Mouse (Mus musculus): ENCODE data around the gene Foxg1. TPM values are rescaled to one million over a fixed set of nuclear protein-coding genes. Genes with fewer than 3 reads are reported as not detected.

Foxg1 gene
- polyA plus RNA-seq, 1 experiment from 2014 or later: 111 TPM

GRCm38 (mm10) chr12:49387856-49388598, 5.6 kb downstream of the Foxg1 start:
- Histone ChIP-seq H3K9ac (replicated peaks) (peak overlapping the region; percentile 78), H3K4me2 (replicated peaks) (peak overlapping the region; percentile 44), H3K4me1 (no peaks in the 10 kb centered on the region), H3K4me3 (peak overlapping the region; percentile 50), H3K9me3 (no peaks in the 10 kb centered on the region), H3K36me3 (0 out of 2 replicates have a peak, but pooled peaks cover 3% of the 10 kb centered on the region), H3K27me3 (no peaks in the 10 kb centered on the region), H3K27ac (replicated peaks) (peak overlapping the region; percentile 90)
- no peak for ATAC-seq (replicated peaks)
- 0% methylated on average over 2 of the region's 2 CpGs for WGBS

GRCm38 (mm10) chr12:49389666-49390065, 7.2 kb downstream of the Foxg1 start:
- under 1% methylated on average over 5 of the region's 5 CpGs for WGBS
- H3K36me3 ChIP-seq: 0 out of 2 replicates have a peak, but pooled peaks cover 3% of the 10 kb centered on the region
- H3K9me3 ChIP-seq: no peaks in the 10 kb centered on the region
- H3K9ac ChIP-seq (replicated peaks): peak overlapping the region; percentile 73
- peak overlapping the region; percentile 46 for H3K4me3 ChIP-seq
- H3K27me3 ChIP-seq: no peaks in the 10 kb centered on the region
- no peaks in the 10 kb centered on the region for H3K4me1 ChIP-seq
- no peak for ATAC-seq (replicated peaks)
- H3K4me2 ChIP-seq (replicated peaks): peak overlapping the region; percentile 45
- H3K27ac ChIP-seq (replicated peaks): peak overlapping the region; percentile 96

GRCm38 (mm10) chr12:49390257-49390656, 7.8 kb downstream of the Foxg1 start:
- Histone ChIP-seq H3K9me3 (no peaks in the 10 kb centered on the region), H3K36me3 (0 out of 2 replicates have a peak, but pooled peaks cover 3% of the 10 kb centered on the region), H3K9ac (replicated peaks) (peak overlapping the region; percentile 73), H3K4me2 (replicated peaks) (peak overlapping the region; percentile 45), H3K4me3 (peak overlapping the region; percentile 46), H3K4me1 (no peaks in the 10 kb centered on the region), H3K27me3 (no peaks in the 10 kb centered on the region), H3K27ac (replicated peaks) (peak overlapping the region; percentile 96)
- ATAC-seq (replicated peaks): peak; percentile 14
- under 1% methylated on average over 13 of the region's 13 CpGs for WGBS

- Histone ChIP-seq H3K9ac (replicated peaks) (peak overlapping the region; percentile 73), H3K27ac (replicated peaks) (peak overlapping the region; percentile 96), H3K36me3 (no peaks in the 10 kb centered on the region), H3K27me3 (no peaks in the 10 kb centered on the region), H3K4me1 (0 out of 2 replicates have a peak, but pooled peaks cover under 1% of the 10 kb centered on the region), H3K9me3 (no peaks in the 10 kb centered on the region), H3K4me3 (peak overlapping the region; percentile 46), H3K4me2 (replicated peaks) (peak overlapping the region; percentile 45)
- 0% methylated on average over 9 of the region's 9 CpGs for WGBS
- peak; percentile 46 for ATAC-seq (replicated peaks)
These were observed 8.5 kb downstream of the Foxg1 start for GRCm38 (mm10) chr12:49390926-49391304.

- WGBS: under 1% methylated on average over 42 of the region's 42 CpGs
- no peaks in the 10 kb centered on the region for H3K27me3 ChIP-seq
- H3K4me2 ChIP-seq (replicated peaks): peak overlapping the region; percentile 45
- no peaks in the 10 kb centered on the region for H3K36me3 ChIP-seq
- peak overlapping the region; percentile 96 for H3K27ac ChIP-seq (replicated peaks)
- peak overlapping the region; percentile 46 for H3K4me3 ChIP-seq
- H3K9me3 ChIP-seq: no peaks in the 10 kb centered on the region
- peak; percentile 75 for ATAC-seq (replicated peaks)
- peaks cover 2% of the 10 kb centered on the region; the same call in 1 of the 2 replicates for H3K4me1 ChIP-seq
- peak overlapping the region; percentile 73 for H3K9ac ChIP-seq (replicated peaks)
These were observed 9.0 kb downstream of the Foxg1 start for GRCm38 (mm10) chr12:49391305-49392040.

- under 1% methylated on average over 10 of the region's 10 CpGs for WGBS
- Histone ChIP-seq H3K9ac (replicated peaks) (peak overlapping the region; percentile 73), H3K4me2 (replicated peaks) (peak overlapping the region; percentile 45), H3K4me1 (peaks cover 7% of the 10 kb centered on the region; the same call in 1 of the 2 replicates), H3K4me3 (peak overlapping the region; percentile 46), H3K9me3 (no peaks in the 10 kb centered on the region), H3K27me3 (no peaks in the 10 kb centered on the region), H3K36me3 (no peaks in the 10 kb centered on the region), H3K27ac (replicated peaks) (peak overlapping the region; percentile 96)
- no peak for ATAC-seq (replicated peaks)
These were observed 9.6 kb downstream of the Foxg1 start for GRCm38 (mm10) chr12:49392041-49392390.

- under 1% methylated on average over 5 of the region's 5 CpGs for WGBS
- H3K36me3 ChIP-seq: no peaks in the 10 kb centered on the region
- H3K9ac ChIP-seq (replicated peaks): peak overlapping the region; percentile 73
- H3K9me3 ChIP-seq: no peaks in the 10 kb centered on the region
- no peaks in the 10 kb centered on the region for H3K27me3 ChIP-seq
- ATAC-seq (replicated peaks): no peak
- peak overlapping the region; percentile 46 for H3K4me3 ChIP-seq
- H3K4me1 ChIP-seq: peaks cover 14% of the 10 kb centered on the region
- peak overlapping the region; percentile 96 for H3K27ac ChIP-seq (replicated peaks)
- H3K4me2 ChIP-seq (replicated peaks): peak overlapping the region; percentile 45
These were observed 10.4 kb downstream of the Foxg1 start for GRCm38 (mm10) chr12:49392876-49393275.

- Histone ChIP-seq H3K27ac (replicated peaks) (peak overlapping the region; percentile 93), H3K9ac (replicated peaks) (peak overlapping the region; percentile 73), H3K36me3 (no peaks in the 10 kb centered on the region), H3K9me3 (no peaks in the 10 kb centered on the region), H3K4me1 (peaks cover 20% of the 10 kb centered on the region), H3K4me3 (peak overlapping the region; percentile 40), H3K27me3 (no peaks in the 10 kb centered on the region), H3K4me2 (replicated peaks) (peak overlapping the region; percentile 63)
- no peak for ATAC-seq (replicated peaks)
- WGBS: 4% methylated on average over 3 of the region's 3 CpGs
These were observed 11.2 kb downstream of the Foxg1 start for GRCm38 (mm10) chr12:49393639-49394038.

- Histone ChIP-seq H3K9ac (replicated peaks) (peak overlapping the region; percentile 73), H3K4me3 (peak overlapping the region; percentile 40), H3K9me3 (no peaks in the 10 kb centered on the region), H3K27me3 (no peaks in the 10 kb centered on the region), H3K27ac (replicated peaks) (peak overlapping the region; percentile 93), H3K4me2 (replicated peaks) (peak overlapping the region; percentile 63), H3K36me3 (no peaks in the 10 kb centered on the region), H3K4me1 (peaks cover 22% of the 10 kb centered on the region)
- no peak for ATAC-seq (replicated peaks)
- WGBS: 1% methylated on average over 1 of the region's 1 CpGs
These were observed 11.7 kb downstream of the Foxg1 start for GRCm38 (mm10) chr12:49394181-49394580.

GRCm38 (mm10) chr12:49394836-49395235, 12.4 kb downstream of the Foxg1 start:
- Histone ChIP-seq H3K9me3 (no peaks in the 10 kb centered on the region), H3K4me3 (peak overlapping the region; percentile 40), H3K4me2 (replicated peaks) (peak overlapping the region; percentile 63), H3K27ac (replicated peaks) (peak overlapping the region; percentile 93), H3K4me1 (peaks cover 23% of the 10 kb centered on the region), H3K9ac (replicated peaks) (peak overlapping the region; percentile 73), H3K27me3 (no peaks in the 10 kb centered on the region), H3K36me3 (no peaks in the 10 kb centered on the region)
- peak; percentile 61 for ATAC-seq (replicated peaks)
- WGBS: 2% methylated on average over 17 of the region's 17 CpGs

GRCm38 (mm10) chr12:49395969-49396368, 13.5 kb downstream of the Foxg1 start:
- Histone ChIP-seq H3K4me3 (peak overlapping the region; percentile 25), H3K4me1 (peaks cover 29% of the 10 kb centered on the region), H3K9me3 (no peaks in the 10 kb centered on the region), H3K27me3 (no peaks in the 10 kb centered on the region), H3K36me3 (no peaks in the 10 kb centered on the region), H3K4me2 (replicated peaks) (peak overlapping the region; percentile 42), H3K9ac (replicated peaks) (peak overlapping the region; percentile 35), H3K27ac (replicated peaks) (peak overlapping the region; percentile 79)
- 5% methylated on average over 2 of the region's 2 CpGs for WGBS
- ATAC-seq (replicated peaks): no peak

- Histone ChIP-seq H3K4me1 (peaks cover 29% of the 10 kb centered on the region), H3K27ac (replicated peaks) (peak overlapping the region; percentile 86), H3K9me3 (no peaks in the 10 kb centered on the region), H3K27me3 (no peaks in the 10 kb centered on the region), H3K9ac (replicated peaks) (peak overlapping the region; percentile 57), H3K4me3 (peak overlapping the region; percentile 25), H3K4me2 (replicated peaks) (peak overlapping the region; percentile 38), H3K36me3 (no peaks in the 10 kb centered on the region)
- WGBS: 21% methylated on average over 1 of the region's 1 CpGs
- no peak for ATAC-seq (replicated peaks)
These were observed 14.3 kb downstream of the Foxg1 start for GRCm38 (mm10) chr12:49396776-49397175.

Data from forebrain, embryonic 15.5 days (tissue).